Mouse (Mus musculus) adipocyte (in vitro differentiated cells): ENCODE measurements around the gene Frmd4a.
"Not testable (repeated sequence)": the region's sequence is repeated elsewhere in the genome, so short reads cannot be mapped to it uniquely, and the experiment has no call there.

Experiments
- DNase-seq: peaks from one replicate; pipeline ENCODE4 v3.0.0-alpha.2; 2016; ENCODE audit warnings: low spot score

The Frmd4a gene

DNA sequence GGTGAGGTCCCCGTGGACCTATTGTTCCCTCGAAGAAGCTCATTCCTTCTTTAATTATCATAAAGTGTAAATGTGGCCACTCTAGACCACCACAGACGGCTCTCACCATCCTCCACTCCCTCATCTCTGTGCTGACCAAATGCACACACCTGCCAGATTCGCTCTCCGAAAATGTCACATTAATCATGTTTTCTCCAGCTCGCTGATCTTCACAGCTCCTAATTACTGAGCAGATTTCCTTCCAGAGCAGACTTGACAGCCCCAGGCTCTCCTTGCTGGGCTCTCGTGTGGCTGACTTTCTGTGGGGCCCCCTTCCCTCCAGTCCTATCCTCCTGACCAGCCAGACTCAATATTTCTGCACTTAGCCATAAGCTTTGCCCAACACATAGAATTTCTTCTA lies 191.7 kb downstream of the Frmd4a start:
- no peak for DNase-seq

DNA sequence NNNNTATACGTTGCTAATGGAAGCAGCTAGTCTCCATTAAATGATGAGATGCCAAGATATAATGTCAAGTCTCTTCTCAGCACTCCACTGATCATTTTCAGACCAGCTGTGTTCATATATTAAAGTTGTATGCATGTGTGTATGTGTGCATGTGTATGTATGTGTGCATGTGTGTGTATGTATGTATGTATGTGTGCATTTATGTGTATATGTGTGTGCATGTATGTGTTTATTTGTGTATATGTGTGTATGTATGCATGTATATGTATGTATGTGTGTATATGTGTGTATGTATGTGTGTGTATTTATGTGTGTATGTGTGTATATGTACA lies 204.9 kb downstream of the Frmd4a start:
- DNase-seq: no peak

- no peak for DNase-seq
Observed at GRCm38 (mm10) chr2:4223316-4223715, 205.8 kb downstream of the Frmd4a start.

GRCm38 (mm10) chr2:4226941-4227558 lies 209.5 kb downstream of the Frmd4a start:
- DNase-seq: no peak

GRCm38 (mm10) chr2:4227563-4227962 lies 210.0 kb downstream of the Frmd4a start:
- DNase-seq: no peak

DNA sequence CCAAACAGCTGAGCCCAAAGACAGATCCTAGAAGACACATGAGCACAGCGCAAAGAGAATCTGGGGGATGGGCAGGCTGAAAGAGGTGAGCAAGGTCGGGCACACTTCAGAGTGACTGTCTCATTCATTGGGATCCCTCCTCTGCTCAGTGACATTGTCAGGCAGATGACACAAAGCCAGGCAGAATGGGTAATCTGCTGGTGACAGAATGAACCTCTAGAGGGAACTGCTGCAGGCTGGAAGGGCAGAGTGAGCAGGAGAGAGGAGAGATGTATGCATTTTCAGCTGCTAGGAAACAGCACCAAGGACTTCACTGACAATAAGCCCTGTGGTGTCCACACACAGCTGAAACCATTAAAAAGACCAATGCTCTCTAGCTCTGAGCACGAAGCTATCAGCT lies 211.0 kb downstream of the Frmd4a start:
- peak; percentile 6 for DNase-seq

GRCm38 (mm10) chr2:4232335-4232734 lies 214.8 kb downstream of the Frmd4a start:
- DNase-seq: no peak

DNA sequence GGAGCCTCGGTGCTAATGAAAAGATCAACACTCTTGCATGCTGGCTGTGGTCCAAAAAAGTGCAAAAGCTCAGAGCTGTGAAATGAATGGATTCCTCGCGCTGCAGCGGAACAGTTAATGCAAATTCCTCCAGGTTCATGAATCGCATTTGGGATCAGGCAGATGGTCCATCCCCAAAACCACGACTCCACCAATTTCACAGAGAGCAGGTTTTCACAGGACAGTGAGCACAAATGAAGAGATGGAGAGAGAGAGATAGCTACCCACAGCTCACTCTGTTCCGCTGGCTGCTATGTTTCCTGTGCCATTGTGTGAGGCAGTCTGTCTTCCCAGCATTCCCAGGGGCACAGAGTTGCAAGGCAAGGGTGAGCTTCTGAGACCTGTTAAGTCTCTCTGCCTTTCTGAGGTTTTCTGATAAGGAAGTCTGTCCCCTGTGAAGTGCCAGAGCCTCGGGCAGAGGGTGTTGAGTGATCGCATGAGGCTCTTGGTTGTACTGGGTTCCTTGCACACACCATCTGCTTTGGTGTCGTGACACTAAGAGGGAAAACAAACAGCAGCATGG lies 215.3 kb downstream of the Frmd4a start:
- DNase-seq: no peak

- no peak for DNase-seq
Observed at GRCm38 (mm10) chr2:4237686-4238085, 220.2 kb downstream of the Frmd4a start.

- no peak for DNase-seq
Observed at GRCm38 (mm10) chr2:4249723-4250122, 232.2 kb downstream of the Frmd4a start.

GRCm38 (mm10) chr2:4252541-4253291 lies 235.2 kb downstream of the Frmd4a start:
- DNase-seq: peak; percentile 75

GRCm38 (mm10) chr2:4253348-4253747 lies 235.8 kb downstream of the Frmd4a start:
- peak; percentile 74 for DNase-seq

- DNase-seq: no peak
Observed at GRCm38 (mm10) chr2:4254083-4254482, 236.6 kb downstream of the Frmd4a start.

DNA sequence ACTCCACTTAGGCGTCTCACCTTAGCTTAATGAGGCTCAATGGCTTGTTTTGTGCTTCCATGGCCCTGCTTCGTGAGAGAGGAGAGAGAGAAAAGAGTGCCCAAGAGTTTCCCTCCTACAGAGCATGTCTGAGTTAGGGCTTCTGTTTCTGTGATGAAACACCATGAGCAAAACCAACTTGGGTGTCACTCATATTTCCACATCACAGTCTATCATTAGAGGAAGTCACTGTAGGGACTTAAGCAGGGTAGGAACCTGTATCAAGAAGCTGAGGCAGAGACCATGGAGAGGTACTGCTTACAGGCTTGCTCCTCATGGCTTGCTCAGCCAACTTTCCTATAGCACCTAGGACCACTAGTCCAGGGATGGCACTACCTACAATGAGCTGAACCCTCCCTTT lies 238.7 kb downstream of the Frmd4a start:
- DNase-seq: no peak

GRCm38 (mm10) chr2:4257604-4258003 lies 240.1 kb downstream of the Frmd4a start:
- DNase-seq: no peak

DNA sequence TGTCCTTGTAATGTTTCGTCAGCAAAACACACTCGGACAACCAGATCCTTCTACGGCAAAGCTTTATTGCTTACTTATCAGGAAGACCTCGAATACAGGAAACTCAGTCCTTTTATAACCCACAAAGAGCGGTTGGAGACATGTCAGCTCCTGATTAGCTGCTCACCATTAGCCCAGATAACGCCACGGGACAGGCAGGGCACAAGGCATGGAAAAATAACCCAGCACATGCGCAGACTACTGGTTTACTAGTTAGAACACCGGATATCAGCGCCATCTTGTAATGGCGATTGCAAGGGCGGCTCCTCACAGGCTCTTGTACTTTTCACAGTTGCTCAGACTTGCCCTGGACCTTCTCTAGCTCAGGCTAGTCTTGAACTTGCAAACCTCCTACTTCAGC lies 241.3 kb downstream of the Frmd4a start:
- not testable (repeated sequence) for DNase-seq

DNA sequence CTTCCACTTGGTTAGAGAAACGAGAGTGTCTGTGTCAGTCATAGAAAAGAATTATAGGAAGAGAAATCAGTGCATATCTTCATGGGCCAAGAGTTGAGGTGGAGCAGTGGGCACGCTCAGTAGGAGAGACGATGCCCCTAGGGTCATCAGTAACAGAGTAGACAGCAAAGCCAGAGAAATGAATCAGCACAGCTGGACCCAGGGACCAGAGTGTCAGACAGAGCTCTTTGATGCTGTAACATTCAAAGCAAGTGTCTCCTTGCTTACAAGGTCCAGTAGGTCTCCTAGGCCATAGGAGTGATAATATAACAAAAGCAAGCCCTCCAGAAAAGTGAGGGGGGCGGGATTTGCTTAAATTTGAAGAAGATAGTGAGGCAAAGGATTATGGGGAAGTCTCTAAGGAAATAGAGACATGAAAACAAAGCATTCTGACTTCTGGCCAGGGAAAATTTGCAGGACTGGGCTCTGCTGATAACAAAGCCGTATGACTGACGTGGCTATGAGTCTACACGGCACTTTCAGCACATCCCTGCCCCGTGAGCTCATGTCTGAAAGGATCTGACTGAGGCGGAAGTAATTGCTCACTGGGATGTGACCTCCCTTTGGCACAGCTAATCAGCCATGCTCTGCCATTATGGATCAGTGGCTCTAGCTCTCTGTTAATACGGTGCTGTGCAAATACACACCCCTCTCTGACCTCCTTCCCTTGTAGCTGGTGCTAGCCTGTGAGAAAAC lies 243.0 kb downstream of the Frmd4a start:
- no peak for DNase-seq

DNA sequence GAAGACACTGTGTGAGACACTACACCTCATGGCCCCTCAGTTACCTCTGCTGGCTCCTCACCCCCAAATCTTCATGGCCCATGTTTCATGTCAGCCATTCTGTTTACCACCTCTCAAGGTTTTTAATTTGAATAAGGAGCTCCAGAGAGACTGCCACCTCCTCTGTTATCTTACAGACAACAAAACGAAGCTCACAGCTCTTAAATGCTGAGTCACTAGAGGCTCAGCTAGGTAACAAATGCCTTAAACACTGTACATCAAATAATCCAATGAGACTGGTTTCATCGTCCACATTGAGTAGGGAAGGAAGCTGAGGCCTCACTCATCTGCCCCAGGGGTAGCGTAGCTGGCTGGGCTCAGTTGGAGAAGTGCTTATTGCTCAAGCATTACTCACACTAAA lies 245.2 kb downstream of the Frmd4a start:
- DNase-seq: no peak

DNA sequence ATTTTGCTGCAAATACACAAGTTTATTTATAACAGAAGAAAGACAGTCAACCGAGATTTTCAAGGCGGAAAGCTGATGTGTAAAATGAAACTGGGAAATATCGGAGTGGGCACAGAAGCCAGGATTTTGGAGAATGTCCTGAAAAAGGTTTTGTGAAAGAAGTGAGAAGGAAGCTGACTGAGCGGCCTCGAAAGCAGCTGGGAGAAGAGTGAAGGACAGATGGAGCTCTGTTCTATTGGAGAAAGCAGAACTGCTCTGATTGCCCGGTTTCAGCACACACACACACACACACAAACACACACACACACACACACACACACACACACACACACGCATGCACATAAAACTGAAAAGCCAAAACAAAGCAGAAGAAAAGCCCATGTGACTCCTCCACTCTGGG lies 249.9 kb downstream of the Frmd4a start:
- DNase-seq: no peak

GRCm38 (mm10) chr2:4282777-4283176 lies 265.3 kb downstream of the Frmd4a start:
- DNase-seq: no peak

- DNase-seq: no peak
Observed at GRCm38 (mm10) chr2:4285693-4286291, 268.3 kb downstream of the Frmd4a start.

DNA sequence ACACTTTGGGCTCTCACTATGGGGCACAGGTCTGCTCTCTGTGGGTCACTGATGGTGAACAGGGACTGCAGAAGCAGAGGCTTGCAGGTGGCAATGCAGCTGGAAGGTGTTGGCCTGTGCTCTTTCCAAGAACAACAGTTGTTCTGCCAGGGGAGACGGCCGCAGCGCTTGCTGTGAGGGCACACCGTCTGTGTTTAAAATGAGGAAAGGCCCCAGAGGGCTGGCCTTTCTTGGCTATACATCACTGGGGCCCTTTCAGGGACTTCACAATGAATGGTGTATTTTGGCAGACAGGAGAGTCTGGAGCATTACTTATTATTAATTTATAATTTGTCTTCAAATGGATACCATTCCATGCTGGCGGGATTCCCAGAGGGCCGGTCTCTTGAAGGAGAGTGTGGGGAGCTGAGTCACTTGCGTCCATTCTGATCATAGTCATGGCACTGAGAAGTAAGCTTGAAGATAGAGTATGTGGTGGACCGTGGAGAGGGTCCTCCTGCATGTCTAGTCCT lies 268.9 kb downstream of the Frmd4a start:
- no peak for DNase-seq
